Mouse (Mus musculus): ENCODE measurements around the gene Cacng2.
"Not testable (repeated sequence)": the region's sequence is repeated elsewhere in the genome, so short reads cannot be mapped to it uniquely, and the experiment has no call there.

Gene Cacng2

GRCm38 (mm10) chr15:78081384-78081783, 38.4 kb downstream of the Cacng2 start:
- DNase-seq: peak; percentile 42

- DNase-seq: no peak
Observed at GRCm38 (mm10) chr15:78080326-78080725, 39.5 kb downstream of the Cacng2 start.

GRCm38 (mm10) chr15:78078776-78079628, 40.8 kb downstream of the Cacng2 start:
- DNase-seq: peak; percentile 72

DNA sequence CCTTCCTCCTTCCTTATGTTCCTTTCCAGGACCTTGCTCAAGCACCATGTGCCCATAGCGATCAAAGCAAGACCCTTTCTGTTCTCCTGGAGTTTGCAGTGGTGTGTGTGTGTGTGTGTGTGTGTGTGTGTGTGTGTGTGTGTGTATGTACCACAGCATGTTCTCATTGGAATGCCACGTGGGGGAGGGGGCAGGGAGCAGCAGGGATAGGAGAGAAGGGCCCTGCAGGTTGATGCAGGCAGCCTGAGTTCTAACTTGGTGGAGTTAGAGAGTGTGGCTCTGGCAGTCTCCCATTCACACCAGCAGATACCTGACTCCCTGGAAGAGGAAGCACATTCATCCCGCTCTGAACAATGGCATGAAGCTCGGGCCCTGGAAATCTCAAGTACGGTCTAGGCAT, 41.6 kb downstream of the Cacng2 start:
- DNase-seq: no peak

DNA sequence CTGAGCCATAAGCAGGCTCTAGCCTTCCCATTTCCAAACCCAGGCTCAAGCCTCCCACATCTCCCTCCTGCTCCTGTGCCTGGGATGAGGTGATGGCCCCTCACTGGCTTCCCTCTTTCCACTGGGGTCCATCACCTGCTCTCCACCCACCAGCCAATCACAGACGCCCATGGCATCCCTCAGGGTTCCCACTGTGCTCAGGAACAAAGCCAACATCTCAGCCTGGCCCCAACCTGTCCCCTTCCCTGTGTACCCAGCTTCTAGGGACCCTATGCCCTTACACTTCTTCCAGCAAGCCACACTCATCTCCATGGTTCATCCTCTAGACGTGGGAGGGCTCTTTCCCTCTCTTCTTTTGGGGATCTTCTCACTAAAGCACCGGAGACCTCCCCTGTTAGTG, 43.9 kb downstream of the Cacng2 start:
- DNase-seq: no peak

DNA sequence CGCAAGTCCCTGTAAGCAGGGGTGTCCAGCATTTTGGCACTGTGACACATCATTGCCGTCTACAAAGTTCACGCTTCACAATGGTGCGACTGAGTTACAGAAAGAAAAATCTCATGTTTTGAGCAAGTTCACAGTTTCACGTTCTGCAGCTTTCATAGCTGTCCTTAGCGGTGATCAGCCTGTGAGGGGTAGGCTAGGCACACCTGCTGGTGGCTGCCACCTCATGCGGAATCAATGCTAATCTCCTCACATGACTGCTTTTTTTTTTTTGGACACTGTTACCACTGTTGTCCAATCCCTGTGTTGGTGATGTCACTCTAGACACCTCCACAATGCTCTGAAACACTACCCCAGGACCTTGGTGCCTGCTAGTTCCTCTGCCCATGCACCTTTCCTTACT, 46.7 kb downstream of the Cacng2 start:
- no peak for DNase-seq

- no peak for DNase-seq
Observed at GRCm38 (mm10) chr15:78066475-78066874, 53.4 kb downstream of the Cacng2 start.

- DNase-seq: no peak
Observed at GRCm38 (mm10) chr15:78065541-78065940, 54.3 kb downstream of the Cacng2 start.

DNA sequence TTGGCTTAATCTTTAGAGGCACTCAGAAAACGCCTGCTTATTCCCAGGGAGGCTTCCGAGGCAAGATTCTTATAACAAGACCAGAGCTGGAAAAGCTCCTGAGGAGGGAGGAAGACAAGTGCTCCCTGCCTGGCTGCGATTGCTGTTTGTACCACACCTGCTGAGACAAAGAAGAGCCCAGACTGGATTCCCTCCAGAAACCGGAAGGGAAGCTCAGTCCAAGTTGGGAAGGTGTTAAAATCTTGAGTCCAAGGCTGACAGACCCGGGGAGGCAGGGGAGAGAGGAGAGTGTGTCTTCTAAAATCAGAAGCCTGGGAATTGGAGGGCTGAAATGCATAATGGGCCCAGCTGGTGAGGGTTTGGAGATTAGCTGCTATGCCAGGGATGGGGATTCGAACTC, 55.5 kb downstream of the Cacng2 start:
- peak; percentile 73 for DNase-seq

GRCm38 (mm10) chr15:78062467-78062866, 57.4 kb downstream of the Cacng2 start:
- DNase-seq: peak; percentile 59

GRCm38 (mm10) chr15:78056930-78057329, 62.9 kb downstream of the Cacng2 start:
- no peak for DNase-seq

GRCm38 (mm10) chr15:78050682-78051081, 69.1 kb downstream of the Cacng2 start:
- DNase-seq: no peak

- no peak for DNase-seq
Observed at GRCm38 (mm10) chr15:78049933-78050332, 69.9 kb downstream of the Cacng2 start.

- no peak for DNase-seq
Observed at GRCm38 (mm10) chr15:78045842-78046241, 74.0 kb downstream of the Cacng2 start.

- DNase-seq: no peak
Observed at GRCm38 (mm10) chr15:78045314-78045713, 74.5 kb downstream of the Cacng2 start.

GRCm38 (mm10) chr15:78044826-78045225, 75.0 kb downstream of the Cacng2 start:
- no peak for DNase-seq

DNA sequence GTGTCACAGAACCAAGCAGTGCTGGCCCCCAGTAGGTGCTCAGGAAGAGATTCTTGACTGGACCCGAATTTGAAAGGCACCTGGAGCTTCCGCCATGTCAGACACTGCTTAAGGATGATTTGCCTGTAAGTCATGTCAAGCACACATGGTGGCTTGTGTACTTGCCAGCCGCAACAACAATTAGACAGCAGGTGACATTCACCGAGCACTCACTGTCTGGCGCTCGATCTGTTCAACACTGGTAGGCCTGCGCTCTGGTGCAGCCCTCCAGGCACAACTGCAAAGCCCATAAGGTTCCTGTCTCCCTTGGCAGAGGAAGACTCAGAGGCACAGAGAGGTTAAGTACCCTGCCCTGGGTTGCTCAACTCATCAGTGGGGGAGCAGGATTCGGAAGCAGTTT, 77.1 kb downstream of the Cacng2 start:
- no peak for DNase-seq

- DNase-seq: no peak
Observed at GRCm38 (mm10) chr15:78037626-78038025, 82.2 kb downstream of the Cacng2 start.

GRCm38 (mm10) chr15:78036586-78036985, 83.2 kb downstream of the Cacng2 start:
- peak; percentile 96 for DNase-seq

DNA sequence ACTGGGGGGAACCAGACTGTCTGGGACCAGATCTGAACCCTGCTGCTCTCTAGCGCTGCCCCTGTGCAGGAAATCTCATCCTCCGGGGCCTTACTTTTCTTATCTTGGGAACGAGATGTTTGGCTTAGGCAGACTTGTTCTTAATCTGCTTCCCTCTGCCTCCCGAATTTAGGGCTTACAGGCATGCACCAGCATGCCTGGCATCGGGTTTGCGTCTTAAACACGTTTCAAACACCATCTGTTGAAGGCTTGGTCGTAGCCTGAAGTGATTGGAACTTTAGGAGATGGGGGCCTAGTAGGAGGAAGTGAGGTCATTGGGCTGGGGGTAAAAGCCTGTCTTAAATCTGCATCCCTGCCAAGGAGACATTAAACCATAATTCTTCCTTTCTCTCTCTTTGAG, 89.9 kb downstream of the Cacng2 start:
- DNase-seq: no peak

- DNase-seq: no peak
Observed at GRCm38 (mm10) chr15:78026521-78026920, 93.3 kb downstream of the Cacng2 start.

DNA sequence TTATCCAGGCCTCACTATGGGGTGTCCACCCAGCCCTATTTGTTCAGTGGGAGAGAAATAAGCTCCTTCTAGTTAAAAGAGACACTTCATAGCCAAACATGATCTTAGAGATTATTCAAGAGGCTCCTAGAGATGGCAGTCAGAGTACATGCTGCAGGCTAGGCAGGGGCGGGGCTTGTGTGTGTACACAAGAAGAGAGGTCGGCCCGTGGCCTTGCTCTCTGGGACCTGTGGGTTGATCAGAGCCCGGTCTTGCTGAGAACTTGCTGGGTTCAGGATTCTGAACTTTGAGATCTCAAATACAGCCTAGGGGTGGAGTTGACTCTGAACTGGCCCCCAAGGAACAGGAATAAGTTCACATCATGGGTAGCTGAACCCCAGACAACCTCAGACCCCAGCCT, 95.6 kb downstream of the Cacng2 start:
- DNase-seq: no peak

DNA sequence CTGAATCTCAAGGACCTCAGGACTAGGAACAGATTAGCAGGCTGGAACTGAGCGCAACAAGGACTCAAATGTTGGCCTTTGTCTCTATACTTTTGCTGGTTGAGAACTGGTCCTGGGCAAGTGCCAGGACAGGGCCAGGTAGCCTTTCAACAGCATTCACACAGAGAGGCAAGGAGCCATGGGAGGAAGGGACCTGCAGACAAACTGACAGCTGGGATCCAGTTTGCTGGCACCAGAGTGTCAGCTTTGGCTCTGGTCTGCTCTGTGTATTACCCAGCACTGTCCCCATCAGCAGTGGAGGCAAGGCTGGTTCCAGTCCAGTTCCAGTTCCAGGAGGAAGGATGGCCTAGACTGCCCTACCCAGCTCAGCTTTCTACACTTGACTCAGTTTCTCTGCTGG, 105.8 kb downstream of the Cacng2 start:
- peak; percentile 70 for DNase-seq

DNA sequence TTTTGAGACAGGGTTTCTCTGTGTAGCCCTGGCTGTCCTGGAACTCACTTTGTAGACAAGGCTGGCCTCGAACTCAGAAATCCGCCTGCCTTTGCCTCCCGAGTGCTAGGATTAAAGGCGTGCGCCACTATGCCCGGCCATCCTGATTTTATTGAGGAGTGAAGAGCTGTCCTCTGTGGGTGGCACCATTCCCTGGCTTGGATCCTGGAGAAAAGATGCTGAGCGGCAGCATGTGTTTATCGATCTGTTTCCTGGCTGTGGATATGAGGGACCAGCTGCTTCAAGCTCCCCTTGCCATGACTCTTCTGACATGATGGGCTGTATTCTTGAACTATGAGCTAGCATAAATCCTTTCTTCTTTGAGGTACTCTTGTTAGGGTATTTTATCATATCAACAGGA, 111.6 kb downstream of the Cacng2 start:
- not testable (repeated sequence) for DNase-seq

- DNase-seq: peak; percentile 58
Observed at GRCm38 (mm10) chr15:78003929-78004328, 115.9 kb downstream of the Cacng2 start.

Data from cerebellum, adult 11-12 months (tissue).